Mouse (Mus musculus): Measurements from ENCODE around the gene Cd101.

- TF ChIP-seq MAFK (IDR thresholded peaks at IDR 0.05; ENCODE audit: insufficient read depth, low read depth, low read length) = no peak
- no peak for TF ChIP-seq ZNF384 (IDR thresholded peaks at IDR 0.05; ENCODE audit: low read depth, low read length)
- peak; percentile 61 for TF ChIP-seq CHD2 (IDR thresholded peaks at IDR 0.05; ENCODE audit: low read depth, low read length)
- TF ChIP-seq HCFC1 (IDR thresholded peaks at IDR 0.05; ENCODE audit: borderline replicate concordance, insufficient read depth, low read length) = no peak
Observed at GRCm38 (mm10) chr3:100969176-100969917, 60.0 kb downstream of the Cd101 start, which contains the start of gene Ttf2.

Measured in ES-E14 (cell line).